Comparison of ENCODE assay signal across 12 mouse cellular contexts in the genomic region with DNA sequence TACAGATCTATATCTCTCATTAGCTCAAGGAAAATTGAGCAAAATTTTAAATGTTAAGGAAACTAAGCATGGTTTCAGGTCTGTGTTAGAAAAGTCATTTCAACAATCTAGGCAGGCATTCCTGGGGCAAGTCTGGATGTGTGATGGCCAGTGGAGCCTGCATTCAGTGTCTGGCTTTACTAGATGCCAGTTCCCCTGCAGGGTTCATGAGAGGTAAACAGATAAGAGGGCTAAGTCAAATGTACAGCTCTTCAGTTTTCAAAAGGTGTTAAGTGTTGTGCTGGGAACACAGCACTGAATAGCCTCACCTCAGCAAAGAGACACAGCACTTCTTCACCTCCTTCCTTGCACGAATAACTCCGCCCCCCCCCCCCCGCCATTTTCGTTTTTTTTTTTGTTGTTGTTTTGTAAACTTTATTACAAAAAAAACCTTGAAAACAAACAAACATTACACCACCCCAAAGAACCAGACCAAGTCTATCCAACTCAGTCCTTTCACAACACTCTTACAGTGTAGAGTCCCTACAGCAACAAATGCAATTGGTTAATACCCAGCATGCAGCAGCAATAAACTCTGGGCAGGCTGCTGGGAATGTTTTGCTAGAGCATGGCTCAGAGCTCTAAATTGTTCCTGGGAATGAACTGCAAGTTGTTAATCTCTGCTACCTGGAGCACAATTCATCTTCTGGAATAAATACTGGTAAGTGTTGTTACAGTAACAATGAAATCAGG.
"Had no signal": no experiment of that assay in that cellular context is flagged by ENCODE, and none has a peak within 500 bp of the region (broad histone marks: within the 10 kb centered on the region; RNA-seq: fewer than 3 reads in every experiment).

No protein-coding gene starts in this region.

- H3K27me3 ChIP-seq: limb, embryonic 13.5 days; liver, embryonic 13.5 days; midbrain, embryonic 12.5 days; neural tube, embryonic 13.5 days had no signal

- H3K9ac ChIP-seq: limb, embryonic 13.5 days; liver, embryonic 13.5 days; midbrain, embryonic 12.5 days; neural tube, embryonic 13.5 days had no signal

- H3K27ac ChIP-seq: left cerebral cortex, adult 2 months; limb, embryonic 13.5 days; liver, embryonic 13.5 days; midbrain, embryonic 12.5 days; neural tube, embryonic 13.5 days had no signal

- ATAC-seq: midbrain, embryonic 16.5 days had no signal

- H3K4me3 ChIP-seq: left cerebral cortex, adult 2 months; limb, embryonic 13.5 days; liver, embryonic 13.5 days; midbrain, embryonic 12.5 days; neural tube, embryonic 13.5 days had no signal

- H3K4me1 ChIP-seq: midbrain, embryonic 12.5 days had no signal

- H3K9me3 ChIP-seq: limb, embryonic 13.5 days; liver, embryonic 13.5 days; midbrain, embryonic 12.5 days; neural tube, embryonic 13.5 days had no signal

- H3K4me2 ChIP-seq: limb, embryonic 13.5 days; liver, embryonic 13.5 days; midbrain, embryonic 12.5 days; neural tube, embryonic 13.5 days had no signal

- DNase-seq: kidney, adult 18-20 months; kidney, postnatal 10 days; kidney, postnatal 4 days; liver, embryonic 13.5 days; lung, adult 18-20 months; retina, postnatal 1 day; thymus, postnatal 36 days had no signal

- H3K36me3 ChIP-seq: limb, embryonic 13.5 days; liver, embryonic 13.5 days; midbrain, embryonic 12.5 days; neural tube, embryonic 13.5 days had no signal
